Mouse (Mus musculus): Measurements from ENCODE around the gene Olfr312.

The Olfr312 gene

GRCm38 (mm10) chr11:58860744-58861143, 31.7 kb downstream of the Olfr312 start:
- DNase-seq (ENCODE audit: low spot score in 2 of 2), result no peak

GRCm38 (mm10) chr11:58867039-58867953, 38.3 kb downstream of the Olfr312 start, which contains the start of gene 2810021J22Rik:
Gene 2810021J22Rik, plus strand, starts transcription at chr11:58867216.
- DNase-seq (ENCODE audit: low spot score in 2 of 2), result peak; percentile 73 to 76

GRCm38 (mm10) chr11:58867954-58868330, 38.9 kb downstream of the Olfr312 start:
- DNase-seq (ENCODE audit: low spot score in 2 of 2), result no peak

GRCm38 (mm10) chr11:58870961-58871360, 41.9 kb downstream of the Olfr312 start:
- DNase-seq (ENCODE audit: low spot score in 2 of 2), result no peak

- peak in 1 of 2 experiments; percentile 53 for DNase-seq (ENCODE audit: low spot score in 2 of 2)
Observed at GRCm38 (mm10) chr11:58883756-58884155, 54.7 kb downstream of the Olfr312 start.

Measured in urinary bladder, postnatal 4 days (tissue).